Mouse (Mus musculus): ENCODE results near the gene Ms4a4b.

DNA sequence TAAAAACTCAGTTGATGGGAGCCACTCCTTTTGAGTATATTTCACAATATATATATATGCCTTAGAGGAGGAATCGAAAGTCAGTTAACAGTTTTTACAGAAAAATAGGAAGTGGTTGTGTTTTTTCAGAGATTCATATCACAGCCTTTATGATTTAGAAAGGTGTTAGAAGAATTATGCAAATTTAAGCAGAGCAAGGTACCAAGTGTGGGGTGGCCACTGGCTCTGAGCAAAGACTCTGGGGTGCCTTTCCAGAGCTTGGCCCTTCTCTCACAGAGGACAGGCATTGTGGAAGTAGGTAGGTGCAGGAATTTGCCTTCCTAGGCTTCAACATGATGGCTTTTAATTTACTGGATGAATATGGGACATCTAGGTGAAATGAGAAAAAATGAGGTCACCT lies 31.7 kb upstream of the Ms4a4b start:
- TF ChIP-seq POLR2A (IDR thresholded peaks at IDR 0.05; ENCODE audit: low read depth, low read length) (no peak), CTCF (IDR thresholded peaks at IDR 0.05; ENCODE audit: extremely low read depth, insufficient read length, insufficient replicate concordance, low read depth, low read length) (no peak)

Measured in small intestine, adult 2 months (tissue).